Comparison of ENCODE assay signal across 27 mouse cellular contexts in genomic region chr8:22004750-22005522, GRCm38 (mm10). TPM values are rescaled to one million over a fixed set of nuclear protein-coding genes. Genes with fewer than 3 reads are reported as not detected.
DNase-seq lines count a peak whose midpoint lies in the region; ATAC-seq and TF ChIP-seq lines count a peak whose summit lies in the region.
"Had no signal": no experiment of that assay in that cellular context is flagged by ENCODE, and none has a peak within 500 bp of the region (broad histone marks: within the 10 kb centered on the region; RNA-seq: fewer than 3 reads in every experiment).

No protein-coding gene starts in this region.

- no peaks in the 10 kb centered on the region for H3K36me3 ChIP-seq in limb, embryonic 15.5 days
- no peaks in the 10 kb centered on the region for H3K36me3 ChIP-seq in limb, embryonic 10.5 days
- no peaks in the 10 kb centered on the region for H3K36me3 ChIP-seq in midbrain, embryonic 12.5 days
- peaks cover 4% of the 10 kb centered on the region; the same call in 1 of the 2 replicates for H3K36me3 ChIP-seq in midbrain, postnatal 0 days (ENCODE audit: insufficient read depth, low read length)
- H3K36me3 ChIP-seq: embryonic facial prominence, embryonic 13.5 days; forebrain, embryonic 12.5 days; heart, embryonic 12.5 days; hindbrain, embryonic 10.5 days; hindbrain, embryonic 15.5 days had no signal

- DNase-seq in limb, embryonic 10.5 days (ENCODE audit: low spot score) = no peak
- no peak for DNase-seq in midbrain, postnatal 0 days (ENCODE audit: low spot score)
- peak; percentile 28 for DNase-seq in ZHBTc4 (ENCODE audit: low read depth, low spot score)
- no peak for DNase-seq in right cerebral cortex, postnatal 25 days
- DNase-seq: adrenal gland, postnatal 10 days; cerebellum, adult 11 months; cerebellum, adult 8-10 months; cerebellum, postnatal 14 days; embryo, embryonic 11 days; gastrocnemius, adult 2 months; gastrocnemius, postnatal 25 days had no signal

- H3K27me3 ChIP-seq in limb, embryonic 15.5 days = no peaks in the 10 kb centered on the region
- no peaks in the 10 kb centered on the region for H3K27me3 ChIP-seq in limb, embryonic 10.5 days (ENCODE audit: low read depth, poor library complexity, severe bottlenecking)
- no peaks in the 10 kb centered on the region for H3K27me3 ChIP-seq in midbrain, embryonic 12.5 days
- H3K27me3 ChIP-seq in midbrain, postnatal 0 days (ENCODE audit: insufficient read depth, low read length) = no peaks in the 10 kb centered on the region
- H3K27me3 ChIP-seq: embryonic facial prominence, embryonic 13.5 days; heart, embryonic 12.5 days; hindbrain, embryonic 15.5 days had no signal

- 0 out of 2 replicates have a peak, but pooled peaks have one; percentile 36 for ATAC-seq in limb, embryonic 15.5 days (ENCODE audit: insufficient number of reproducible peaks, low FRiP score, low TSS enrichment, low read depth)
- peak; percentile 69 for ATAC-seq in midbrain, embryonic 12.5 days (ENCODE audit: low FRiP score, low read depth)
- ATAC-seq in midbrain, postnatal 0 days (ENCODE audit: low FRiP score) = no peak
- ATAC-seq in megakaryocyte-erythroid progenitor cell, adult 5-6 weeks (replicated peaks; ENCODE audit: low FRiP score, low TSS enrichment, poor library complexity, severe bottlenecking) = peak; percentile 48; the same call in 1 of the 2 replicates

- WGBS in limb, embryonic 15.5 days = 79% methylated on average over 14 of the region's 14 CpGs
- 88% methylated on average over 14 of the region's 14 CpGs for WGBS in limb, embryonic 10.5 days
- 78% methylated on average over 14 of the region's 14 CpGs for WGBS in midbrain, embryonic 12.5 days
- WGBS in midbrain, postnatal 0 days = 79% methylated on average over 14 of the region's 14 CpGs

- H3K9me3 ChIP-seq in limb, embryonic 15.5 days = no peaks in the 10 kb centered on the region
- H3K9me3 ChIP-seq in limb, embryonic 10.5 days (replicated peaks) = no peaks in the 10 kb centered on the region
- H3K9me3 ChIP-seq in midbrain, embryonic 12.5 days = no peaks in the 10 kb centered on the region
- H3K9me3 ChIP-seq in midbrain, postnatal 0 days (ENCODE audit: low read length) = no peaks in the 10 kb centered on the region
- H3K9me3 ChIP-seq: embryonic facial prominence, embryonic 13.5 days; forebrain, embryonic 12.5 days; heart, embryonic 12.5 days; hindbrain, embryonic 10.5 days; hindbrain, embryonic 15.5 days had no signal

- H3K4me2 ChIP-seq in limb, embryonic 15.5 days = no peak overlapping the region
- no peak overlapping the region for H3K4me2 ChIP-seq in midbrain, embryonic 12.5 days (replicated peaks)
- no peak overlapping the region for H3K4me2 ChIP-seq in midbrain, postnatal 0 days (ENCODE audit: low read depth, low read length, poor library complexity, severe bottlenecking)
- H3K4me2 ChIP-seq: embryonic facial prominence, embryonic 13.5 days; forebrain, embryonic 12.5 days; heart, embryonic 12.5 days; hindbrain, embryonic 15.5 days had no signal

- no peak for TF ChIP-seq CTCF in midbrain, postnatal 0 days (IDR thresholded peaks at IDR 0.05)

- H3K9ac ChIP-seq in limb, embryonic 15.5 days = no peak overlapping the region
- no peak overlapping the region for H3K9ac ChIP-seq in midbrain, embryonic 12.5 days (replicated peaks)
- no peak overlapping the region for H3K9ac ChIP-seq in midbrain, postnatal 0 days (replicated peaks; ENCODE audit: low read length, poor library complexity, severe bottlenecking)
- H3K9ac ChIP-seq: embryonic facial prominence, embryonic 13.5 days; forebrain, embryonic 12.5 days; heart, embryonic 12.5 days; hindbrain, embryonic 15.5 days had no signal

- H3K4me1 ChIP-seq in limb, embryonic 15.5 days = no peaks in the 10 kb centered on the region
- no peaks in the 10 kb centered on the region for H3K4me1 ChIP-seq in limb, embryonic 10.5 days
- no peaks in the 10 kb centered on the region for H3K4me1 ChIP-seq in midbrain, embryonic 12.5 days
- no peaks in the 10 kb centered on the region for H3K4me1 ChIP-seq in midbrain, postnatal 0 days (ENCODE audit: insufficient read depth, low read length)
- H3K4me1 ChIP-seq: embryonic facial prominence, embryonic 13.5 days; forebrain, embryonic 12.5 days; hindbrain, embryonic 10.5 days; hindbrain, embryonic 15.5 days had no signal

- H3K4me3 ChIP-seq in limb, embryonic 15.5 days = no peak overlapping the region
- no peak overlapping the region for H3K4me3 ChIP-seq in limb, embryonic 10.5 days
- no peak overlapping the region for H3K4me3 ChIP-seq in midbrain, embryonic 12.5 days
- no peak overlapping the region for H3K4me3 ChIP-seq in midbrain, postnatal 0 days (ENCODE audit: low read depth, low read length)
- H3K4me3 ChIP-seq: embryonic facial prominence, embryonic 13.5 days; forebrain, embryonic 12.5 days; gastrocnemius, adult 2 months; heart, embryonic 12.5 days; hindbrain, embryonic 10.5 days; hindbrain, embryonic 15.5 days had no signal

- H3K27ac ChIP-seq in limb, embryonic 15.5 days = no peak overlapping the region
- no peak overlapping the region for H3K27ac ChIP-seq in limb, embryonic 10.5 days
- H3K27ac ChIP-seq in midbrain, embryonic 12.5 days (replicated peaks) = no peak overlapping the region
- H3K27ac ChIP-seq in midbrain, postnatal 0 days (ENCODE audit: low read depth, low read length) = no peak overlapping the region
- H3K27ac ChIP-seq: embryonic facial prominence, embryonic 13.5 days; forebrain, embryonic 12.5 days; gastrocnemius, adult 2 months; hindbrain, embryonic 10.5 days; hindbrain, embryonic 15.5 days had no signal

RNA-seq across cellular contexts. Expression of gene Ccdc70, which starts 35.4 kb away (rescaled TPM):
- polyA plus RNA-seq in limb, embryonic 15.5 days (2015; fragmentation: Nextera tagmentation; extraction: Ambion mirVana) = not detected in 2 replicates
- polyA plus RNA-seq in limb, embryonic 10.5 days (2016; fragmentation: Nextera tagmentation; extraction: Ambion mirVana) = not detected in 2 replicates
- not detected in 2 replicates for polyA plus RNA-seq in midbrain, embryonic 12.5 days (2016; fragmentation: Nextera tagmentation; extraction: Ambion mirVana)
- not detected in 2 replicates for total RNA-seq in midbrain, postnatal 0 days (2014; rRNA removed)
- polyA plus RNA-seq in midbrain, postnatal 0 days (2015; fragmentation: Nextera tagmentation; extraction: Ambion mirVana) = not detected in 2 replicates
- total RNA-seq in megakaryocyte-erythroid progenitor cell, adult 5-6 weeks (2014; fragmentation: Nextera tagmentation) = not detected in 2 replicates
- not detected in 2 replicates for total RNA-seq in megakaryocyte-erythroid progenitor cell, adult 5-6 weeks (2017)
- total RNA-seq: adrenal gland, postnatal 10 days; adrenal gland, postnatal 4 days; common myeloid progenitor, adult 5-6 weeks; ES-E14; gastrocnemius, adult 2 months; gastrocnemius, postnatal 25 days; granulocyte monocyte progenitor cell, adult 5-6 weeks; heart, adult 8-10 months; heart, postnatal 25 days had no signal
- polyA plus RNA-seq: brain, embryonic 14.5 days; embryonic facial prominence, embryonic 13.5 days; forebrain, embryonic 12.5 days; heart, embryonic 12.5 days; heart, embryonic 16.5 days; hindbrain, embryonic 10.5 days; hindbrain, embryonic 15.5 days had no signal

RNA-seq across cellular contexts. Expression of gene Fam90a1a, which starts 46.4 kb away (rescaled TPM):
- not detected in 2 replicates for polyA plus RNA-seq in limb, embryonic 15.5 days (2015; fragmentation: Nextera tagmentation; extraction: Ambion mirVana)
- polyA plus RNA-seq in limb, embryonic 10.5 days (2016; fragmentation: Nextera tagmentation; extraction: Ambion mirVana) = not detected in 2 replicates
- not detected in 2 replicates for polyA plus RNA-seq in midbrain, embryonic 12.5 days (2016; fragmentation: Nextera tagmentation; extraction: Ambion mirVana)
- total RNA-seq in midbrain, postnatal 0 days (2014; rRNA removed) = not detected in 2 replicates
- not detected in 2 replicates for polyA plus RNA-seq in midbrain, postnatal 0 days (2015; fragmentation: Nextera tagmentation; extraction: Ambion mirVana)
- not detected in 2 replicates for total RNA-seq in megakaryocyte-erythroid progenitor cell, adult 5-6 weeks (2014; fragmentation: Nextera tagmentation)
- total RNA-seq in megakaryocyte-erythroid progenitor cell, adult 5-6 weeks (2017) = not detected in 2 replicates
- total RNA-seq: adrenal gland, postnatal 10 days; adrenal gland, postnatal 4 days; common myeloid progenitor, adult 5-6 weeks; ES-E14; gastrocnemius, adult 2 months; gastrocnemius, postnatal 25 days; granulocyte monocyte progenitor cell, adult 5-6 weeks; heart, adult 8-10 months; heart, postnatal 25 days had no signal
- polyA plus RNA-seq: brain, embryonic 14.5 days; embryonic facial prominence, embryonic 13.5 days; forebrain, embryonic 12.5 days; heart, embryonic 12.5 days; heart, embryonic 16.5 days; hindbrain, embryonic 10.5 days; hindbrain, embryonic 15.5 days had no signal

RNA-seq across cellular contexts. Expression of gene Atp7b, which starts 55.2 kb away (rescaled TPM):
- 0.27 and 0.29 TPM in 2 replicates for polyA plus RNA-seq in limb, embryonic 15.5 days (2015; fragmentation: Nextera tagmentation; extraction: Ambion mirVana)
- 0.89 and 1.1 TPM in 2 replicates for polyA plus RNA-seq in limb, embryonic 10.5 days (2016; fragmentation: Nextera tagmentation; extraction: Ambion mirVana)
- 1.9 and 2.6 TPM in 2 replicates for polyA plus RNA-seq in midbrain, embryonic 12.5 days (2016; fragmentation: Nextera tagmentation; extraction: Ambion mirVana)
- 3.3 and 5.4 TPM in 2 replicates for total RNA-seq in midbrain, postnatal 0 days (2014; rRNA removed)
- polyA plus RNA-seq in midbrain, postnatal 0 days (2015; fragmentation: Nextera tagmentation; extraction: Ambion mirVana) = 1.6 TPM in 2 replicates
- 50.4 and 51.5 TPM in 2 replicates for total RNA-seq in megakaryocyte-erythroid progenitor cell, adult 5-6 weeks (2014; fragmentation: Nextera tagmentation)
- total RNA-seq in megakaryocyte-erythroid progenitor cell, adult 5-6 weeks (2017) = 14.3 and 29.1 TPM in 2 replicates

RNA-seq across cellular contexts. Expression of gene Alg11, which starts 55.6 kb away (rescaled TPM):
- polyA plus RNA-seq in limb, embryonic 15.5 days (2015; fragmentation: Nextera tagmentation; extraction: Ambion mirVana) = 32.6 and 35.6 TPM in 2 replicates
- 33.4 and 45.6 TPM in 2 replicates for polyA plus RNA-seq in limb, embryonic 10.5 days (2016; fragmentation: Nextera tagmentation; extraction: Ambion mirVana)
- 31.7 and 37.9 TPM in 2 replicates for polyA plus RNA-seq in midbrain, embryonic 12.5 days (2016; fragmentation: Nextera tagmentation; extraction: Ambion mirVana)
- total RNA-seq in midbrain, postnatal 0 days (2014; rRNA removed) = 39.1 and 44.6 TPM in 2 replicates
- polyA plus RNA-seq in midbrain, postnatal 0 days (2015; fragmentation: Nextera tagmentation; extraction: Ambion mirVana) = 38.8 and 40.7 TPM in 2 replicates
- total RNA-seq in megakaryocyte-erythroid progenitor cell, adult 5-6 weeks (2014; fragmentation: Nextera tagmentation) = 15.7 and 19.1 TPM in 2 replicates
- 19.9 and 22.9 TPM in 2 replicates for total RNA-seq in megakaryocyte-erythroid progenitor cell, adult 5-6 weeks (2017)

RNA-seq across cellular contexts. Expression of gene Defb13, which starts 58.4 kb away (rescaled TPM):
- polyA plus RNA-seq in limb, embryonic 15.5 days (2015; fragmentation: Nextera tagmentation; extraction: Ambion mirVana) = not detected in 2 replicates
- not detected in 2 replicates for polyA plus RNA-seq in limb, embryonic 10.5 days (2016; fragmentation: Nextera tagmentation; extraction: Ambion mirVana)
- polyA plus RNA-seq in midbrain, embryonic 12.5 days (2016; fragmentation: Nextera tagmentation; extraction: Ambion mirVana) = not detected in 2 replicates
- total RNA-seq in midbrain, postnatal 0 days (2014; rRNA removed) = not detected in 2 replicates
- polyA plus RNA-seq in midbrain, postnatal 0 days (2015; fragmentation: Nextera tagmentation; extraction: Ambion mirVana) = not detected in 2 replicates
- not detected in 2 replicates for total RNA-seq in megakaryocyte-erythroid progenitor cell, adult 5-6 weeks (2014; fragmentation: Nextera tagmentation)
- not detected in 2 replicates for total RNA-seq in megakaryocyte-erythroid progenitor cell, adult 5-6 weeks (2017)
- total RNA-seq: adrenal gland, postnatal 10 days; adrenal gland, postnatal 4 days; common myeloid progenitor, adult 5-6 weeks; ES-E14; gastrocnemius, adult 2 months; gastrocnemius, postnatal 25 days; granulocyte monocyte progenitor cell, adult 5-6 weeks; heart, adult 8-10 months; heart, postnatal 25 days had no signal
- polyA plus RNA-seq: brain, embryonic 14.5 days; embryonic facial prominence, embryonic 13.5 days; forebrain, embryonic 12.5 days; heart, embryonic 12.5 days; heart, embryonic 16.5 days; hindbrain, embryonic 10.5 days; hindbrain, embryonic 15.5 days had no signal
